Mouse (Mus musculus): ENCODE data around the gene Kif12. TPM values are rescaled to one million over a fixed set of nuclear protein-coding genes. Genes with fewer than 3 reads are reported as not detected.

Kif12 gene
- polyA plus RNA-seq, 1 experiment from 2014 or later, result not detected

DNA sequence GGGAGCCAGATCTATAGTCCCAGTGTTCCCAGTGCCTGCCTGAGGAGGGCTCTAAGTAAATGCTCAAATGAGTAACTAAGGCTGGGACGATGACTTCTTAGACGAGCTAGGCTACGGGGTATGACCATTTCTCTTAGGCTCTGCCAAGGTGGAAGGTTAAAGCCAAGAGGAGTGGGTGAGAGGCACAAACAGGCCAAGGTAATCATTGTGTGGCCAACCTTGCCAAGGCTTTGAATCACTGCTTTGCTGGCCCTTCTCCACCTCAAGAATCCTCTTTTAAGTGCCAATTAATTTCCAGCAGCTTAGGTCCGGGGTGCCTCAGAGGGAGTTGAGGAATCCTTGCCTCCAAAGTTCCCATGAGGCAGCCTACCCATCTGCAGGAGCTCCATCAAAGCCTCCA is 1.9 kb downstream of the Kif12 start:
- Histone ChIP-seq H3K4me2 (ENCODE audit: low read length) (no peak overlapping the region), H3K36me3 (ENCODE audit: control insufficient read depth, insufficient read depth, low read length) (no peaks in the 10 kb centered on the region), H3K4me1 (ENCODE audit: control insufficient read depth, insufficient read depth, low read length) (no peaks in the 10 kb centered on the region), H3K27me3 (ENCODE audit: control insufficient read depth, insufficient read depth, low read length) (no peaks in the 10 kb centered on the region), H3K9ac (replicated peaks; ENCODE audit: low read length) (no peak overlapping the region), H3K27ac (replicated peaks; ENCODE audit: low read depth, low read length) (no peak overlapping the region), H3K9me3 (ENCODE audit: control insufficient read depth, low read length) (no peaks in the 10 kb centered on the region), H3K4me3 (replicated peaks; ENCODE audit: low read depth, low read length) (no peak overlapping the region)
- no peak for DNase-seq
- no peak for ATAC-seq (ENCODE audit: low FRiP score, low TSS enrichment)
- 92% methylated on average over 4 of the region's 4 CpGs for WGBS

DNA sequence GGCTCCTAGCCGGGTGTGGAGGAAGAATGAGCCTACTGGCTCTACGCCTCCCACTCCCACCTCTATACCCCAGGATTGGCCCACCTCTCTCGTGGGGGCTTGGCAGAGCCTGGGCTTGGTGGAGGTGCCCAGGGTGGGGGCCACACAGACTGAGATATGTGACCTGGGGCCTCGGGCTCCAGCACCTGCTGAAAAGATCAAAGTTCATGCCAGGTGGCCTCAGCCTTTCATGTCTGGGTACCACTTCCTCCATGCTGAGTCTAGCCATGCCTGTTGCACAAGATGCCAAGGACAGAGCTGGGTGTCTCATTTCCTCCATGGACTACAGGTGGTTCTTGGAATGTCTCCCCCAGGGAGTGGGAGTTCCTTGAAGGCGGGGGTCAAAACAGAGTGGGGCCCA is 5.6 kb downstream of the Kif12 start:
- H3K4me1 ChIP-seq (ENCODE audit: control insufficient read depth, insufficient read depth, low read length), result no peaks in the 10 kb centered on the region
- H3K9ac ChIP-seq (replicated peaks; ENCODE audit: low read length), result no peak overlapping the region
- no peak overlapping the region for H3K4me2 ChIP-seq (ENCODE audit: low read length)
- H3K27me3 ChIP-seq (ENCODE audit: control insufficient read depth, insufficient read depth, low read length), result no peaks in the 10 kb centered on the region
- H3K9me3 ChIP-seq (ENCODE audit: control insufficient read depth, low read length), result no peaks in the 10 kb centered on the region
- ATAC-seq (ENCODE audit: low FRiP score, low TSS enrichment) (no peak), DNase-seq (no peak)
- H3K36me3 ChIP-seq (ENCODE audit: control insufficient read depth, insufficient read depth, low read length), result no peaks in the 10 kb centered on the region
- H3K27ac ChIP-seq (replicated peaks; ENCODE audit: low read depth, low read length), result no peak overlapping the region
- no peak overlapping the region for H3K4me3 ChIP-seq (replicated peaks; ENCODE audit: low read depth, low read length)
- 85% methylated on average over 5 of the region's 5 CpGs for WGBS

DNA sequence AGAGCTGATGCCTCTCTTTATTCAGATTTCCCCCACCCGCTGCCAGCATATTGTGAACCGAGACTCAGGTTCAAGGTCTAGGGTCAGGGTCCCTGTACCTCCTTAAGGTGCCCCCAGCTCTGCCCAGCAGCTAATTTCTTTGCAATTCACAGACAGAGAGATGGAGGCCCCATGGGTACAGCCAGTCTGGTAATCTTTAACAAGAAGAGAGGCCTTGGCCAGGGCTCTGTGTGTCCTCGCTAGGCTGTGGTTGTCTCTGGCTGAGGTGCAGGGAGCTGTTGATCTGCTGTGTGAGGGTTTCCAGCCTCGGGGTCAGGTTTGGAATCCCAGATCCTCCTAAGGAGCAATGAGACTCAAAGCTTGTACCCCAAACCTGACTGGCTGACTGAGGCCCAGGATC is 6.3 kb downstream of the Kif12 start:
- Histone ChIP-seq H3K4me2 (ENCODE audit: low read length) (no peak overlapping the region), H3K9ac (replicated peaks; ENCODE audit: low read length) (no peak overlapping the region), H3K27ac (replicated peaks; ENCODE audit: low read depth, low read length) (no peak overlapping the region), H3K4me3 (replicated peaks; ENCODE audit: low read depth, low read length) (no peak overlapping the region), H3K4me1 (ENCODE audit: control insufficient read depth, insufficient read depth, low read length) (no peaks in the 10 kb centered on the region), H3K27me3 (ENCODE audit: control insufficient read depth, insufficient read depth, low read length) (no peaks in the 10 kb centered on the region), H3K36me3 (ENCODE audit: control insufficient read depth, insufficient read depth, low read length) (no peaks in the 10 kb centered on the region), H3K9me3 (ENCODE audit: control insufficient read depth, low read length) (no peaks in the 10 kb centered on the region)
- 89% methylated on average over 4 of the region's 4 CpGs for WGBS
- no peak for DNase-seq
- no peak for ATAC-seq (ENCODE audit: low FRiP score, low TSS enrichment)

DNA sequence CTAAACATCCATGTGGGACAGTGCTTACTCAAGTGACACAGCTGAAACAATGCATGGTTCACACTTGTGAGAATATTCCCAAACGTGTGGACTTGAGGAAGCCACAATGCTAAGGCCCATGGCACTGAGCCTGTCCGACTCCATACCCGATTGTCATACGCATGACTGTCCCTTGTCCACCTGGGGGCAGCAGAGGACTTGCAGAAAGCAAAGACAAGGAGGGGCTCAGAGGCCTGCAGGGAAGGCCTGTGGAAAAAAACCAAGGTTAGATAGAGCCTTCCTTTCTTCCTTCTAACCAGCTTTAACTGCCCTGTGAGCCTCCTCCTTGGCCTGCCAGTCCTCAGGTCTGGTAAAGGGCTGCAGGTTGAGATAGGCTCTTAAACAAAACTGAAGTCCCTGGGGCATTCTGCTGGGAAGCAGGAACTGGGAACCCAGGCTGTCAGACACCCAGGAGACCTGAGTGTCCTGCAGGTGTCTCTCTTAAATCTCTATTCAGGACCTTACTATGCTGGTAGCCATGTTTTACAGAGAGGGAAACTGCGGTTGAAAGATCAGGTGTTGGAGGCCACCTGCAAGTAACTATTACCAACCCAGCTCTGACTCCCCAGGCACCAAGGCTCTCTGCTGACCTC is 12.9 kb downstream of the Kif12 start:
- Histone ChIP-seq H3K4me2 (ENCODE audit: low read length) (no peak overlapping the region), H3K4me1 (ENCODE audit: control insufficient read depth, insufficient read depth, low read length) (no peaks in the 10 kb centered on the region), H3K27me3 (ENCODE audit: control insufficient read depth, insufficient read depth, low read length) (no peaks in the 10 kb centered on the region), H3K36me3 (ENCODE audit: control insufficient read depth, insufficient read depth, low read length) (no peaks in the 10 kb centered on the region), H3K9me3 (ENCODE audit: control insufficient read depth, low read length) (no peaks in the 10 kb centered on the region), H3K9ac (replicated peaks; ENCODE audit: low read length) (no peak overlapping the region), H3K27ac (replicated peaks; ENCODE audit: low read depth, low read length) (no peak overlapping the region), H3K4me3 (replicated peaks; ENCODE audit: low read depth, low read length) (no peak overlapping the region)
- ATAC-seq (ENCODE audit: low FRiP score, low TSS enrichment), result peak; percentile 65; the same call in 1 of the 2 replicates
- DNase-seq, result peak; percentile 94
- 13% methylated on average over 5 of the region's 5 CpGs for WGBS

DNA sequence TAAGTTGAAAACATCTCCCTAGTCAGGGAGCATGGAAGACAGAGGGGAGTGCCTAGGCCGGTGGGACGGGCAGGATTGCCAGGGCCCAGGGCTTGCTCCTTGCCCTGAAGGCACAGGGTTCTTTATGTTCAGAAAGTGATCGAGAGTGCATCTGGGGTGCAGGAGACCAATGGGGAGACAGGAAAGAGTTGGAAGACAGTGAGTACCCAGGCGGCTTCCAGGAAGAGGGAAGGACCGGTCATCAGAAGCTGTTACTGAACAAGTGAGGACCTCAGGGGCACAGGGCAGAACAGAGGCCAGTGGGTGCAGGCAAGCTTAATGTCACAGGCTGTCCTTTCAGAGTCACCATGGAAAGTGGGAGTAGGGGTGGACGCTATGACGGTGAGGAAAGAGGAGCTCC is 13.7 kb downstream of the Kif12 start:
- H3K27ac ChIP-seq (replicated peaks; ENCODE audit: low read depth, low read length), result no peak overlapping the region
- DNase-seq (no peak), ATAC-seq (ENCODE audit: low FRiP score, low TSS enrichment) (no peak)
- H3K36me3 ChIP-seq (ENCODE audit: control insufficient read depth, insufficient read depth, low read length), result no peaks in the 10 kb centered on the region
- 93% methylated on average over 7 of the region's 7 CpGs for WGBS
- H3K9me3 ChIP-seq (ENCODE audit: control insufficient read depth, low read length), result no peaks in the 10 kb centered on the region
- no peaks in the 10 kb centered on the region for H3K27me3 ChIP-seq (ENCODE audit: control insufficient read depth, insufficient read depth, low read length)
- H3K4me1 ChIP-seq (ENCODE audit: control insufficient read depth, insufficient read depth, low read length), result no peaks in the 10 kb centered on the region
- H3K4me3 ChIP-seq (replicated peaks; ENCODE audit: low read depth, low read length), result no peak overlapping the region
- no peak overlapping the region for H3K9ac ChIP-seq (replicated peaks; ENCODE audit: low read length)
- no peak overlapping the region for H3K4me2 ChIP-seq (ENCODE audit: low read length)

DNA sequence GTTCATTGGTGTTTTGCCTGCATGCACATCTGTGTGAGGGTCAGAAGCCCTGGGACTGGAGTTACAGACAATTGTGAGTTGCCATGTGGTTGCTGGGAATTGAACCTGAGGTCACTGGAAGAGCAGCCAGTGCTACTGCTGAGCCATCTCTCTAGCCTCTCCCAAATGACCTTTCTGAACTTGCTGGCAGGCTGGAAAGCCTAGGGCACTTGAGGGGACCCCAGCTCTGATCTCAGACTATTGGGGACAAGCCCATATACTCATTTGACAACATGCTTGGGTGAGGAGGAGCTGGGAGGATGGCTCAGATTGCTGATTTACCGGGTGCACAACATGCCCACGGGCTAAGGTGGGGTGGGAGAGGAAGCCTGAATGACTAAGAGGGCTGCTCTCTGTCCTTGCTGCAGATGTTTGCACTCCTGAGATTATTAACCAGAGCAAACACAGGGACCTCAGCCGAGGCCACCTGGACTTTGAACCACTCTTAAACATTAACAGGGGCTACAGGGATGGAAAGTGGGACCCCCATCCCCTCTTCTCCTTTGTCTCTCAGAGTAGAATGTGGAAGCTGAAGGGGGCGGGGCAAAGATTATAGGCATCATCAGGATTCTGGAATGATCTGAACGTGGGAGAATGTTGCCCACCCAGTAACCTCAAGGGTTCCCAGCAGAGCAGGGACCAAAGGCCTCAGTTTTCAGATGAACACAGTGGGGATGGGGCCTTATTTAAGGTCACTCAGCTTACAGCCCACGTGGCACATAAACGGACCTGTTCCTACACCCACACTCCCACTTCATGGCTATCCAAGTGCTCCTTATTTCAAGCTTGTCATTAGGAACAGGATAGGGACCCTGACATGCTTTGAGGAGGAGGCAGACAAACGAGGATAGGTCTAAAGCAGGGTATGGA is 15.0 kb downstream of the Kif12 start:
- Histone ChIP-seq H3K27ac (replicated peaks; ENCODE audit: low read depth, low read length) (no peak overlapping the region), H3K9me3 (ENCODE audit: control insufficient read depth, low read length) (no peaks in the 10 kb centered on the region), H3K27me3 (ENCODE audit: control insufficient read depth, insufficient read depth, low read length) (no peaks in the 10 kb centered on the region), H3K36me3 (ENCODE audit: control insufficient read depth, insufficient read depth, low read length) (no peaks in the 10 kb centered on the region), H3K9ac (replicated peaks; ENCODE audit: low read length) (no peak overlapping the region), H3K4me3 (replicated peaks; ENCODE audit: low read depth, low read length) (no peak overlapping the region), H3K4me2 (ENCODE audit: low read length) (no peak overlapping the region), H3K4me1 (ENCODE audit: control insufficient read depth, insufficient read depth, low read length) (no peaks in the 10 kb centered on the region)
- 64% methylated on average over 8 of the region's 8 CpGs for WGBS
- DNase-seq (no peak), ATAC-seq (ENCODE audit: low FRiP score, low TSS enrichment) (no peak)

DNA sequence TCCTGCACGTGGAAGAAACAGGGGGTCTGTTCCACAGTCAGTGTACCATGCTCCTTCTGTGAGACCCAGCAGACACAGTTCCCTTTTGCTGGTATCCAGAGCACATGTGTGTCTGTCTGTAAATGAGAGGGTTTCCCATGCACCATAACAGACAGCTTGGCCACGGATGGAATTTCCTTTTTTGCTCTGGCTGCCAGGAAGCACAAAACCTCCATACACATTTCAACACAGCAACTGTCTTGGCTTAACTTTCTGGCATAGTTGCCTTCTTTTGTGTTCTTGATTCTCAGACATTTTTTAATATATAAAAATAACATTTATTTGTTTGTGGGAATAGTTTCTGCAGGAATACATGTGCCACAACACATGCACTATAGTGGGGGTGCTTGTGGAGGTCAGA is 16.3 kb downstream of the Kif12 start:
- no peak for DNase-seq
- 75% methylated on average over 2 of the region's 2 CpGs for WGBS
- Histone ChIP-seq H3K9me3 (ENCODE audit: control insufficient read depth, low read length) (no peaks in the 10 kb centered on the region), H3K4me1 (ENCODE audit: control insufficient read depth, insufficient read depth, low read length) (no peaks in the 10 kb centered on the region), H3K4me2 (ENCODE audit: low read length) (no peak overlapping the region), H3K27ac (replicated peaks; ENCODE audit: low read depth, low read length) (no peak overlapping the region), H3K36me3 (ENCODE audit: control insufficient read depth, insufficient read depth, low read length) (no peaks in the 10 kb centered on the region), H3K9ac (replicated peaks; ENCODE audit: low read length) (no peak overlapping the region), H3K27me3 (ENCODE audit: control insufficient read depth, insufficient read depth, low read length) (no peaks in the 10 kb centered on the region), H3K4me3 (replicated peaks; ENCODE audit: low read depth, low read length) (no peak overlapping the region)
- no peak for ATAC-seq (ENCODE audit: low FRiP score, low TSS enrichment)

DNA sequence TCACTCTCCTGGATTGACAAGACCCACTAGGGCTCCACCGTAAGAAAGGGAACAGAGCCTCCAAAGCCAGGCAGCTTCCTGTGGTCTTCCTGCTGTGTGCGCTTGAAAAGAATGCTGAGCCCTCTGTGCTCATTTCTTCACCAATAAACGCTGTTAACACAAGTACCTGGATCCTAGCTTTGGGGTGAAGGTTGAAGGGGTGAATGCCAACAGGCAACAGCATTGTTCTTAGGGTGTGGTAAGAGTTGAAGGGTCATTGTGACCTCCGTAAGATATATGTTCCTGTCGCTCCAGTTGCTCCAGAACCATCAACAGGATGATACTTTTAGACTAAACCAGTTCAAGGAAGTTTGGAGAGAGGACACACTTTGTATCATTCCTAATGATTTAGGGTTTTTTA is 17.2 kb downstream of the Kif12 start, which contains the start of gene Ambp:
Gene Ambp, minus strand, starts transcription at position 101 of the 400 bp plus-strand sequence.
- ATAC-seq (ENCODE audit: low FRiP score, low TSS enrichment), result no peak
- 69% methylated on average over 5 of the region's 5 CpGs for WGBS
- no peaks in the 10 kb centered on the region for H3K4me1 ChIP-seq (ENCODE audit: control insufficient read depth, insufficient read depth, low read length)

DNA sequence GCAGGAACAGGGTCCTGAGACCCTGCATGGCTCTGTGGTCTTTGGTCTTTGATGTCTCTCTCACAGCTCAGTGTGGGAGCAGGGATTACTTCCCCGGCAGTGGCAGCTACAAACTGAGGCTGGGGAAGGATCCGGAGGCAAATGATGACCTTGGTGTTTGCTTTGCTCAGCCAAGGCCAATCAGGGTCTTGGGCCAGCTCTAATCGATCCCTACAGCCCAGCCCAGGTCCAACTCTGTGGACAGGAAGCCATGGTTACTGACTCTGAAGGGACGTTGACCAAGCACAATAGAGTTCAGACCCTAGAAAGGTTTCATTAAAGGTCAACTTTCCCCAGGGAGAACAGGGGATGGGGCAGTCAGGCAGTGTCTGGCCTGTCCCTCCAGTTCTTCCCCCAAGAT is 17.9 kb downstream of the Kif12 start:
- no peaks in the 10 kb centered on the region for H3K36me3 ChIP-seq (ENCODE audit: control insufficient read depth, insufficient read depth, low read length)
- H3K9ac ChIP-seq (replicated peaks; ENCODE audit: low read length), result no peak overlapping the region
- no peaks in the 10 kb centered on the region for H3K9me3 ChIP-seq (ENCODE audit: control insufficient read depth, low read length)
- H3K4me2 ChIP-seq (ENCODE audit: low read length), result no peak overlapping the region
- H3K4me1 ChIP-seq (ENCODE audit: control insufficient read depth, insufficient read depth, low read length), result no peaks in the 10 kb centered on the region
- DNase-seq, result no peak
- H3K27ac ChIP-seq (replicated peaks; ENCODE audit: low read depth, low read length), result no peak overlapping the region
- no peak overlapping the region for H3K4me3 ChIP-seq (replicated peaks; ENCODE audit: low read depth, low read length)
- no peaks in the 10 kb centered on the region for H3K27me3 ChIP-seq (ENCODE audit: control insufficient read depth, insufficient read depth, low read length)
- ATAC-seq (ENCODE audit: low FRiP score, low TSS enrichment), result no peak
- 49% methylated on average over 4 of the region's 4 CpGs for WGBS

More for the DNA sequence above, 17.2 kb downstream of the Kif12 start, which contains the start of gene Ambp:
- no peaks in the 10 kb centered on the region for H3K27me3 ChIP-seq (ENCODE audit: control insufficient read depth, insufficient read depth, low read length)
- no peak within 1 kb of the TSS for H3K9ac ChIP-seq (replicated peaks; ENCODE audit: low read length)
- H3K9me3 ChIP-seq (ENCODE audit: control insufficient read depth, low read length), result no peaks in the 10 kb centered on the region
- H3K27ac ChIP-seq (replicated peaks; ENCODE audit: low read depth, low read length), result no peak within 1 kb of the TSS
- H3K4me3 ChIP-seq (replicated peaks; ENCODE audit: low read depth, low read length), result no peak within 1 kb of the TSS
- DNase-seq, result no peak
- no peak within 1 kb of the TSS for H3K4me2 ChIP-seq (ENCODE audit: low read length)
- H3K36me3 ChIP-seq (ENCODE audit: control insufficient read depth, insufficient read depth, low read length), result no peaks in the 10 kb centered on the region
